Mouse (Mus musculus) neural tube, embryonic 15.5 days (tissue): Measurements from ENCODE around the gene Pla2g1b. TPM values are rescaled to one million over a fixed set of nuclear protein-coding genes. Genes with fewer than 3 reads are reported as not detected.

ENCODE experiments used
- ATAC-seq: fragments of 200-750 bp; cut with Nextera tagmentation; 2 replicates; pipeline ENCODE4 v1.8.0; 2017; ENCODE audit warnings: mild to moderate bottlenecking, moderate TSS enrichment, moderate library complexity; ENCODE audit not compliant: low FRiP score
- H3K27ac ChIP-seq: fragments of 300-500 bp; sonication (generic); replicated peaks from 2 replicates; pipeline ENCODE4 v1.5.1; 2015; ENCODE audit warnings: mild to moderate bottlenecking, inconsistent platforms
- H3K27me3 ChIP-seq: fragments of 300-500 bp; sonication (generic); replicated peaks from 2 replicates; pipeline ENCODE4 v1.6.1; 2015; ENCODE audit warnings: inconsistent platforms
- H3K36me3 ChIP-seq: fragments of 300-500 bp; sonication (generic); 2 replicates; pipeline ENCODE4 v1.6.1; 2015; ENCODE audit warnings: inconsistent platforms
- H3K4me1 ChIP-seq: fragments of 300-500 bp; sonication (generic); 2 replicates; pipeline ENCODE4 v1.6.1; 2015; ENCODE audit warnings: inconsistent platforms
- H3K4me2 ChIP-seq: fragments of 300-500 bp; sonication (generic); 2 replicates; pipeline ENCODE4 v1.6.1; 2015; ENCODE audit warnings: inconsistent platforms, mild to moderate bottlenecking, moderate library complexity
- H3K4me3 ChIP-seq: fragments of 300-500 bp; sonication (generic); replicated peaks from 2 replicates; pipeline ENCODE4 v1.5.1; 2015; ENCODE audit warnings: mild to moderate bottlenecking, inconsistent platforms
- H3K9ac ChIP-seq: fragments of 300-500 bp; sonication (generic); replicated peaks from 2 replicates; pipeline ENCODE4 v1.6.1; 2015; ENCODE audit warnings: mild to moderate bottlenecking, inconsistent platforms
- H3K9me3 ChIP-seq: fragments of 300-500 bp; sonication (generic); replicated peaks from 2 replicates; pipeline ENCODE4 v1.6.1; 2016; ENCODE audit warnings: inconsistent platforms
- WGBS: fragments of 180-500 bp; shearing (Covaris S2); methylation state at CpG from one replicate; pipeline ENCODE4 v1.1.7; 2015; ENCODE audit warnings: mixed read lengths; 5-methylcytosine and 5-hydroxymethylcytosine counted together
- polyA plus RNA-seq: library from polyadenylated mRNA; unstranded; fragments of >200 nt; fragmentation: Nextera tagmentation; extraction: Ambion mirVana; gene quantifications from 2 replicates; pipeline ENCODE4 v1.2.1, GENCODE M21; 2015

The Pla2g1b gene
- polyA plus RNA-seq, 1 experiment from 2014 or later: 0.81 TPM

- H3K4me1 ChIP-seq: peaks cover 34% of the 10 kb centered on the region
- H3K36me3 ChIP-seq: no peaks in the 10 kb centered on the region
- no peak overlapping the region for H3K9ac ChIP-seq
- no peaks in the 10 kb centered on the region for H3K27me3 ChIP-seq
- H3K4me2 ChIP-seq: peak overlapping the region; percentile 15; the same call in 1 of the 2 replicates
- H3K4me3 ChIP-seq: no peak overlapping the region
- H3K9me3 ChIP-seq: no peaks in the 10 kb centered on the region
- no peak for ATAC-seq
- H3K27ac ChIP-seq: no peak overlapping the region
- WGBS: 71% methylated on average over 21 of the region's 21 CpGs
Measured at GRCm38 (mm10) chr5:115521553-115522461, 55.7 kb downstream of the Pla2g1b start.

DNA sequence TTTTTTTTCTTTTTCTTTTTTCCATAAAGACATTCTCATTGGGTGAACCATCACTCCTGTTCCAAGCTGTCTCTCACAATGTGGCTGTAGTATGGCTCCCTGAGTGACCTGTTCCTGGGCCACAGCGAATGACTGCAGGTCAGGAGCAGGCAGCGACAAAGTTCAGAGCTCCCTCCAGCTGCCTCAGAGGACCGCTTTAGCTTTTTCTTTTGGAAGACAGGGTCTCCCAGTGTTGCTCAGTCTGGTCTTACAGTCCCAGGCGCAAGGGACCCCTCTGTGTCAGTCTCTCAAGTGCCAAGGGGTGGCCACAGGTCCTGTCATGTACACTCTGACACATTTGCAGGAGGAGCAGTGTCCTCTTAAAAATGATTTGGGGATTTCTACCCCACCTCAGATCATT is 56.5 kb downstream of the Pla2g1b start:
- no peak overlapping the region for H3K9ac ChIP-seq
- no peaks in the 10 kb centered on the region for H3K36me3 ChIP-seq
- H3K9me3 ChIP-seq: no peaks in the 10 kb centered on the region
- peaks cover 34% of the 10 kb centered on the region for H3K4me1 ChIP-seq
- no peak overlapping the region for H3K4me3 ChIP-seq
- ATAC-seq: no peak
- peak overlapping the region; percentile 18; the same call in 1 of the 2 replicates for H3K27ac ChIP-seq
- 85% methylated on average over 4 of the region's 4 CpGs for WGBS
- H3K27me3 ChIP-seq: no peaks in the 10 kb centered on the region
- H3K4me2 ChIP-seq: no peak overlapping the region

GRCm38 (mm10) chr5:115522981-115523499 is 57.0 kb downstream of the Pla2g1b start:
- no peak overlapping the region for H3K9ac ChIP-seq
- no peaks in the 10 kb centered on the region for H3K36me3 ChIP-seq
- H3K4me2 ChIP-seq: no peak overlapping the region
- H3K4me3 ChIP-seq: no peak overlapping the region
- no peaks in the 10 kb centered on the region for H3K9me3 ChIP-seq
- 0 out of 2 replicates have a peak overlapping the region, but pooled peaks have one; percentile 18 for H3K27ac ChIP-seq
- no peaks in the 10 kb centered on the region for H3K27me3 ChIP-seq
- WGBS: 83% methylated on average over 15 of the region's 15 CpGs
- H3K4me1 ChIP-seq: peaks cover 34% of the 10 kb centered on the region
- no peak for ATAC-seq

- Histone ChIP-seq H3K9ac (no peak overlapping the region), H3K9me3 (no peaks in the 10 kb centered on the region)
- 13% methylated on average over 15 of the region's 15 CpGs for WGBS
Measured at GRCm38 (mm10) chr5:115523971-115524370, 57.9 kb downstream of the Pla2g1b start.

More at GRCm38 (mm10) chr5:115523971-115524370, 57.9 kb downstream of the Pla2g1b start:
- Histone ChIP-seq H3K36me3 (no peaks in the 10 kb centered on the region), H3K27ac (no peak overlapping the region), H3K4me3 (no peak overlapping the region), H3K4me2 (peak overlapping the region; percentile 20; the same call in 1 of the 2 replicates), H3K27me3 (no peaks in the 10 kb centered on the region), H3K4me1 (peaks cover 34% of the 10 kb centered on the region)
- no peak for ATAC-seq

Other genes with a start within 250 kb of the Pla2g1b start
- gene Pop5, start 230.4 kb upstream of the Pla2g1b start, polyA plus RNA-seq: 117 and 127 TPM in 2 replicates
- gene Rnf10, start 193.4 kb upstream of the Pla2g1b start, polyA plus RNA-seq: 171 and 197 TPM in 2 replicates
- 63.7 and 64.6 TPM in 2 replicates for gene Coq5, start 186.6 kb upstream of the Pla2g1b start, polyA plus RNA-seq
- 1,284 and 1,328 TPM in 2 replicates for gene Dynll1, start 165.3 kb upstream of the Pla2g1b start, polyA plus RNA-seq
- 138 and 154 TPM in 2 replicates for gene Srsf9, start 139.1 kb upstream of the Pla2g1b start, polyA plus RNA-seq
- gene Gatc, start 125.1 kb upstream of the Pla2g1b start, polyA plus RNA-seq: 32.2 and 37.0 TPM in 2 replicates
- 56.1 and 56.8 TPM in 2 replicates for gene Triap1, start 125.0 kb upstream of the Pla2g1b start, polyA plus RNA-seq
- 1,223 and 1,358 TPM in 2 replicates for gene Cox6a1, start 117.3 kb upstream of the Pla2g1b start, polyA plus RNA-seq
- gene Msi1, start 36.7 kb upstream of the Pla2g1b start, polyA plus RNA-seq: 29.4 and 37.9 TPM in 2 replicates
- gene Sirt4, start 18.5 kb downstream of the Pla2g1b start, polyA plus RNA-seq: 31.0 and 37.1 TPM in 2 replicates
- 21.3 and 28.2 TPM in 2 replicates for gene Pxn, start 40.4 kb downstream of the Pla2g1b start, polyA plus RNA-seq
- 785 and 1,036 TPM in 2 replicates for gene Rplp0, start 93.2 kb downstream of the Pla2g1b start, polyA plus RNA-seq
- gene Gcn1l1, start 99.0 kb downstream of the Pla2g1b start, polyA plus RNA-seq: 35.7 and 37.6 TPM in 2 replicates
- 20.8 and 21.1 TPM in 2 replicates for gene Rab35, start 165.6 kb downstream of the Pla2g1b start, polyA plus RNA-seq